9 mouse cellular contexts compared by ENCODE assay signal in the genomic region with DNA sequence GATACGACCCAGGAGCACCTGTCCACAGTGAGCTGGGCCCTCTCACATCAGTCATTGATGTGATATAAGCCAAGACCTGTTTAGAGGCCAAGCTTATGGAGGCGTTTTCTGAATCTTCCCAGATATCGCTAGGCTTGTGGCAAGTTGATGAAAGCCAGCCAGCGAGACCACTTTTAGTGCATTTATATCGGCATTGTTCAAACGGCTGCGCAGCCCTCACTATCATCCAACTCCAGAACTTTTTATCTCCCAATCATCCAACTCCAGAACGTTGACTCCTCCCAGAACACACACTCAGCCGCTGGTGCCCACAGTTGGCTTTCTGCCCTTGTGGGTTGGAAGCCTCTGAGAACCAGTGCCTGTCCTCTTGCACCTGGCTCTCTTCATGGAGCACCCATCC. TPM values are rescaled to one million over a fixed set of nuclear protein-coding genes. Genes with fewer than 3 reads are reported as not detected.
DNase-seq lines count a peak whose midpoint lies in the region; ATAC-seq and TF ChIP-seq lines count a peak whose summit lies in the region.
"Had no signal": no experiment of that assay in that cellular context is flagged by ENCODE, and none has a peak within 500 bp of the region (broad histone marks: within the 10 kb centered on the region; RNA-seq: fewer than 3 reads in every experiment).

No protein-coding gene starts in this region.

- peak overlapping the region; percentile 67 for H3K4me2 ChIP-seq in heart, embryonic 16.5 days (ENCODE audit: low read depth, low read length)

- H3K27me3 ChIP-seq in MEL (ENCODE audit: control insufficient read depth in 1 of 2, insufficient read depth in 2 of 2, low read length in 2 of 2): no peaks in the 10 kb centered on the region
- no peaks in the 10 kb centered on the region for H3K27me3 ChIP-seq in heart, embryonic 16.5 days (ENCODE audit: control insufficient read depth, insufficient read depth, low read length)

- H3K9me3 ChIP-seq in MEL (replicated peaks; ENCODE audit: insufficient read depth, low read length): no peaks in the 10 kb centered on the region
- no peaks in the 10 kb centered on the region for H3K9me3 ChIP-seq in heart, embryonic 16.5 days (replicated peaks; ENCODE audit: control insufficient read depth, low read length)

- TF ChIP-seq RAD21 in MEL (IDR thresholded peaks at IDR 0.05; ENCODE audit: low read depth, low read length): no peak

- peaks cover 22 to 37% of the 10 kb centered on the region in 2 experiments for H3K4me1 ChIP-seq in MEL (ENCODE audit: control insufficient read depth in 1 of 2, insufficient read depth in 2 of 2, low read length in 2 of 2)
- peaks cover 24% of the 10 kb centered on the region for H3K4me1 ChIP-seq in heart, embryonic 16.5 days (ENCODE audit: control insufficient read depth, insufficient read depth, low read length)

- H3K4me3 ChIP-seq in MEL (ENCODE audit: control insufficient read depth in 1 of 2, insufficient read depth in 1 of 2, low read depth in 2 of 2, low read length in 2 of 2): peak overlapping the region; percentile 75 to 81
- H3K4me3 ChIP-seq in heart, embryonic 16.5 days (ENCODE audit: low read length): peak overlapping the region; percentile 67; the same call in 1 of the 2 replicates
- peak overlapping the region; percentile 35; the same call in 1 of the 2 replicates for H3K4me3 ChIP-seq in macrophage (ENCODE audit: inconsistent target)

- peak; percentile 98 to 99 for TF ChIP-seq EP300 in MEL (IDR thresholded peaks at IDR 0.05; ENCODE audit: low read depth in 1 of 2, low read length in 2 of 2)

- TF ChIP-seq POLR2A in MEL (IDR thresholded peaks at IDR 0.05; ENCODE audit: control insufficient read depth in 1 of 2, insufficient read depth in 1 of 2, low read depth in 1 of 2, low read length in 2 of 2, poor library complexity in 1 of 2): peak in 1 of 2 experiments; percentile 44; a peak in 2 of 4 replicates

- WGBS in heart, embryonic 16.5 days: 51% methylated on average over 9 of the region's 9 CpGs
- WGBS in macrophage (ENCODE audit: missing documents): 86% methylated on average over 9 of the region's 9 CpGs

- peak; percentile 12 for DNase-seq in CD4-positive, CD25-positive, alpha-beta regulatory T cell, adult 2 months (ENCODE audit: low read depth, low spot score)
- peak; percentile 97 for DNase-seq in MEL (ENCODE audit: low read depth, low spot score)
- DNase-seq in adrenal gland, postnatal 25 days: no peak
- DNase-seq in layer of hippocampus, postnatal 10 days (ENCODE audit: low spot score in 2 of 2): no peak

- no peak for ATAC-seq in CD4-positive, CD25-positive, alpha-beta regulatory T cell, adult 4 months
- no peak for ATAC-seq in heart, embryonic 16.5 days (replicated peaks; ENCODE audit: extremely low read depth, insufficient read depth, low FRiP score)
- ATAC-seq in granulocyte monocyte progenitor cell, adult 5-6 weeks (replicated peaks; ENCODE audit: poor library complexity, severe bottlenecking): no peak

- peaks cover 0 to 31% of the 10 kb centered on the region in 2 experiments; a peak in 2 of 4 replicates for H3K36me3 ChIP-seq in MEL (ENCODE audit: control insufficient read depth in 1 of 2, insufficient read depth in 2 of 2, low read length in 2 of 2)
- no peaks in the 10 kb centered on the region for H3K36me3 ChIP-seq in heart, embryonic 16.5 days (ENCODE audit: control insufficient read depth, insufficient read depth)
- H3K36me3 ChIP-seq in macrophage (ENCODE audit: inconsistent target): no peaks in the 10 kb centered on the region

- H3K27ac ChIP-seq in MEL (ENCODE audit: control insufficient read depth, low read depth, low read length): peak overlapping the region; percentile 97
- H3K27ac ChIP-seq in heart, embryonic 16.5 days (ENCODE audit: low read length): peak overlapping the region; percentile 99
- peak overlapping the region; percentile 72 for H3K27ac ChIP-seq in macrophage

- TF ChIP-seq CTCF in MEL (IDR thresholded peaks at IDR 0.05 in 2 of 3, conservative IDR thresholded peaks at IDR 0.05 in 1 of 3; ENCODE audit: control insufficient read depth in 1 of 3, insufficient read depth in 1 of 3, low read depth in 2 of 3, low read length in 3 of 3, poor library complexity in 1 of 3, severe bottlenecking in 1 of 3): no peak

- H3K9ac ChIP-seq in MEL (ENCODE audit: control insufficient read depth, low read depth, low read length, poor library complexity, severe bottlenecking): peak overlapping the region; percentile 93
- H3K9ac ChIP-seq in heart, embryonic 16.5 days (ENCODE audit: low read length): peak overlapping the region; percentile 93; the same call in 1 of the 2 replicates

- H3K79me2 ChIP-seq in MEL (ENCODE audit: control insufficient read depth, insufficient read depth, low read length, poor library complexity) (peaks cover 10% of the 10 kb centered on the region), macrophage (ENCODE audit: inconsistent target) (no peaks in the 10 kb centered on the region; the same call in 1 of the 2 replicates)

RNA-seq across cellular contexts. Expression of gene Iba57, which starts 0.8 kb away (rescaled TPM):
- 1 to 10 TPM; 1.2 to 1.8 TPM for polyA plus RNA-seq in CD4-positive, CD25-positive, alpha-beta regulatory T cell, adult 4 months (2017; shearing (Covaris generic))
- 14.9 and 18.8 TPM in 2 replicates for total RNA-seq in MEL (2012; rRNA removed)
- polyA plus RNA-seq in MEL (2012; ENCODE audit: insufficient read depth in 1 of 2, insufficient read length in 2 of 2, low read depth in 1 of 2, low replicate concordance in 2 of 2, missing spikeins in 1 of 2): 10 to 100 TPM in 1 of 2 experiments, not detected in 1; 14.7 TPM
- 9.5 and 10.4 TPM in 2 replicates for polyA plus RNA-seq in heart, embryonic 16.5 days (2015; fragmentation: Nextera tagmentation; extraction: Ambion mirVana)
- total RNA-seq in macrophage (2018; cell fraction: chromatin; rRNA removed): 10 to 100 TPM in 7 of 26 experiments, 1 to 10 TPM in 19; 4.4 to 13.2 (median 9.0) TPM
- 1 to 10 TPM; 3.2 to 5.8 (median 4.0) TPM for total RNA-seq in macrophage (2018; cell fraction: cytosol; rRNA removed)
- 10 to 100 TPM in 1 of 26 experiments, 1 to 10 TPM in 25; 5.2 to 14.1 (median 7.1) TPM for total RNA-seq in macrophage (2018; cell fraction: nucleus; rRNA removed)
- polyA plus RNA-seq in macrophage (2018): 2.9 to 4.7 TPM (median 3.3 TPM) in 3 replicates
- 0.84 and 2.8 TPM in 2 replicates for total RNA-seq in granulocyte monocyte progenitor cell, adult 5-6 weeks (2014; fragmentation: Nextera tagmentation)
- total RNA-seq in granulocyte monocyte progenitor cell, adult 5-6 weeks (2017): 3.9 and 6.0 TPM in 2 replicates
- total RNA-seq in adrenal gland, postnatal 25 days (2021): 17.9 and 18.1 TPM in 2 replicates
- 10 to 100 TPM; 11.0 to 12.0 TPM for total RNA-seq in layer of hippocampus, postnatal 10 days (2021)

RNA-seq across cellular contexts. Expression of gene Gjc2, which starts 18.6 kb away (rescaled TPM):
- not detected for polyA plus RNA-seq in CD4-positive, CD25-positive, alpha-beta regulatory T cell, adult 4 months (2017; shearing (Covaris generic))
- 0.08 TPM in 1 of 2 replicates, not detected in the other for total RNA-seq in MEL (2012; rRNA removed)
- polyA plus RNA-seq in MEL (2012; ENCODE audit: insufficient read depth in 1 of 2, insufficient read length in 2 of 2, low read depth in 1 of 2, low replicate concordance in 2 of 2, missing spikeins in 1 of 2) (under 1 TPM in 1 of 2 experiments, not detected in 1; 0.07 TPM), macrophage (2018) (not detected in 3 replicates)
- polyA plus RNA-seq in heart, embryonic 16.5 days (2015; fragmentation: Nextera tagmentation; extraction: Ambion mirVana): 0.50 and 0.54 TPM in 2 replicates
- not detected for total RNA-seq in macrophage (2018; cell fraction: chromatin; rRNA removed)
- not detected for total RNA-seq in macrophage (2018; cell fraction: cytosol; rRNA removed)
- total RNA-seq in macrophage (2018; cell fraction: nucleus; rRNA removed): under 1 TPM in 1 of 26 experiments, not detected in 25; 0.44 TPM
- not detected in 2 replicates for total RNA-seq in granulocyte monocyte progenitor cell, adult 5-6 weeks (2014; fragmentation: Nextera tagmentation)
- not detected in 2 replicates for total RNA-seq in granulocyte monocyte progenitor cell, adult 5-6 weeks (2017)
- 0.43 and 0.57 TPM in 2 replicates for total RNA-seq in adrenal gland, postnatal 25 days (2021)
- 1 to 10 TPM; 1.8 to 2.8 TPM for total RNA-seq in layer of hippocampus, postnatal 10 days (2021)
- total RNA-seq: hematopoietic stem cell, adult 5-6 weeks had no signal

RNA-seq across cellular contexts. Expression of gene Guk1, which starts 27.6 kb away (rescaled TPM):
- 10 to 100 TPM; 63.6 to 67.4 TPM for polyA plus RNA-seq in CD4-positive, CD25-positive, alpha-beta regulatory T cell, adult 4 months (2017; shearing (Covaris generic))
- total RNA-seq in MEL (2012; rRNA removed): 249 and 295 TPM in 2 replicates
- polyA plus RNA-seq in MEL (2012; ENCODE audit: insufficient read depth in 1 of 2, insufficient read length in 2 of 2, low read depth in 1 of 2, low replicate concordance in 2 of 2, missing spikeins in 1 of 2) (100 to 1,000 TPM in 1 of 2 experiments, not detected in 1; 215 TPM), macrophage (2018) (11.6 to 29.1 TPM (median 24.4 TPM) in 3 replicates)
- 130 and 140 TPM in 2 replicates for polyA plus RNA-seq in heart, embryonic 16.5 days (2015; fragmentation: Nextera tagmentation; extraction: Ambion mirVana)
- total RNA-seq in macrophage (2018; cell fraction: chromatin; rRNA removed): 10 to 100 TPM in 5 of 26 experiments, 1 to 10 TPM in 19, not detected in 2; 1.2 to 37.4 (median 7.1) TPM
- 10 to 100 TPM; 10.6 to 26.0 (median 16.0) TPM for total RNA-seq in macrophage (2018; cell fraction: cytosol; rRNA removed)
- total RNA-seq in macrophage (2018; cell fraction: nucleus; rRNA removed): 10 to 100 TPM in 5 of 26 experiments, 1 to 10 TPM in 21; 3.5 to 30.5 (median 6.5) TPM
- total RNA-seq in granulocyte monocyte progenitor cell, adult 5-6 weeks (2014; fragmentation: Nextera tagmentation): 41.9 and 58.1 TPM in 2 replicates
- total RNA-seq in granulocyte monocyte progenitor cell, adult 5-6 weeks (2017): 33.2 and 35.9 TPM in 2 replicates
- 49.2 and 54.6 TPM in 2 replicates for total RNA-seq in adrenal gland, postnatal 25 days (2021)
- 100 to 1,000 TPM; 123 to 125 TPM for total RNA-seq in layer of hippocampus, postnatal 10 days (2021)

RNA-seq across cellular contexts. Expression of gene Obscn, which starts 28.2 kb away (rescaled TPM):
- not detected for polyA plus RNA-seq in CD4-positive, CD25-positive, alpha-beta regulatory T cell, adult 4 months (2017; shearing (Covaris generic))
- 0.20 and 0.54 TPM in 2 replicates for total RNA-seq in MEL (2012; rRNA removed)
- polyA plus RNA-seq in MEL (2012; ENCODE audit: insufficient read depth in 1 of 2, insufficient read length in 2 of 2, low read depth in 1 of 2, low replicate concordance in 2 of 2, missing spikeins in 1 of 2) (under 1 TPM in 1 of 2 experiments, not detected in 1; 0.08 TPM), macrophage (2018) (0.01 TPM in 1 of 3 replicates, not detected in the others)
- polyA plus RNA-seq in heart, embryonic 16.5 days (2015; fragmentation: Nextera tagmentation; extraction: Ambion mirVana): 87.2 and 91.9 TPM in 2 replicates
- total RNA-seq in macrophage (2018; cell fraction: chromatin; rRNA removed): under 1 TPM in 23 of 26 experiments, not detected in 3; under 0.01 to 0.29 (median 0.12) TPM
- total RNA-seq in macrophage (2018; cell fraction: cytosol; rRNA removed): under 1 TPM in 6 of 26 experiments, not detected in 20; under 0.01 to 0.06 (median under 0.01) TPM
- under 1 TPM in 13 of 26 experiments, not detected in 13; 0.04 to 0.49 (median 0.10) TPM for total RNA-seq in macrophage (2018; cell fraction: nucleus; rRNA removed)
- not detected in 2 replicates for total RNA-seq in granulocyte monocyte progenitor cell, adult 5-6 weeks (2014; fragmentation: Nextera tagmentation)
- total RNA-seq in granulocyte monocyte progenitor cell, adult 5-6 weeks (2017): not detected in 2 replicates
- total RNA-seq in adrenal gland, postnatal 25 days (2021): 0.95 and 1.0 TPM in 2 replicates
- total RNA-seq in layer of hippocampus, postnatal 10 days (2021): 1 to 10 TPM; 2.9 TPM

RNA-seq across cellular contexts. Expression of gene Mrpl55, which starts 37.9 kb away (rescaled TPM):
- polyA plus RNA-seq in CD4-positive, CD25-positive, alpha-beta regulatory T cell, adult 4 months (2017; shearing (Covaris generic)): 10 to 100 TPM; 57.0 to 62.4 TPM
- total RNA-seq in MEL (2012; rRNA removed): 75.0 and 75.5 TPM in 2 replicates
- 10 to 100 TPM in 1 of 2 experiments, not detected in 1; 68.5 TPM for polyA plus RNA-seq in MEL (2012; ENCODE audit: insufficient read depth in 1 of 2, insufficient read length in 2 of 2, low read depth in 1 of 2, low replicate concordance in 2 of 2, missing spikeins in 1 of 2)
- polyA plus RNA-seq in heart, embryonic 16.5 days (2015; fragmentation: Nextera tagmentation; extraction: Ambion mirVana): 115 and 131 TPM in 2 replicates
- total RNA-seq in macrophage (2018; cell fraction: chromatin; rRNA removed): 10 to 100 TPM in 2 of 26 experiments, 1 to 10 TPM in 22, not detected in 2; 1.8 to 11.9 (median 3.7) TPM
- 10 to 100 TPM; 17.6 to 40.7 (median 26.7) TPM for total RNA-seq in macrophage (2018; cell fraction: cytosol; rRNA removed)
- total RNA-seq in macrophage (2018; cell fraction: nucleus; rRNA removed): 10 to 100 TPM in 12 of 26 experiments, 1 to 10 TPM in 14; 2.6 to 18.4 (median 9.0) TPM
- polyA plus RNA-seq in macrophage (2018): 17.9 to 36.6 TPM (median 21.0 TPM) in 3 replicates
- total RNA-seq in granulocyte monocyte progenitor cell, adult 5-6 weeks (2014; fragmentation: Nextera tagmentation): 22.7 and 45.8 TPM in 2 replicates
- total RNA-seq in granulocyte monocyte progenitor cell, adult 5-6 weeks (2017): 59.9 and 82.1 TPM in 2 replicates
- total RNA-seq in adrenal gland, postnatal 25 days (2021): 42.3 and 52.6 TPM in 2 replicates
- total RNA-seq in layer of hippocampus, postnatal 10 days (2021): 10 to 100 TPM; 39.6 to 40.9 TPM

Comparison
In these comparisons a context has a peak if more than half of its experiments do, and no peak if none do; other contexts are left out.
1. DNase-seq: peak in CD4-positive, CD25-positive, alpha-beta regulatory T cell, adult 2 months (single experiment) and MEL (single experiment); none in adrenal gland, postnatal 25 days (single experiment) and layer of hippocampus, postnatal 10 days (0 of 2).
2. Peak in every context shown above with its lines, with median percentiles within 50 percentile points of each other: H3K27ac ChIP-seq and H3K4me3 ChIP-seq.